Mouse (Mus musculus) MEL (cell line): Measurements from ENCODE around the gene Deaf1.

Source experiments
- CTCF ChIP-seq, 3 experiments: IDR thresholded peaks in 2 of 3; conservative IDR thresholded peaks in 1 of 3; 2 replicates each; pipeline ENCODE4 v1.5.1; 2011 to 2012; ENCODE audit warnings: low read length in 3 of 3, low read depth in 2 of 3, mild to moderate bottlenecking in 2 of 3, improper control_type of control experiment in 1 of 3, inconsistent platforms in 1 of 3, mixed read lengths in 1 of 3, moderate library complexity in 1 of 3; ENCODE audit not compliant: control insufficient read depth in 1 of 3, insufficient read depth in 1 of 3, poor library complexity in 1 of 3, severe bottlenecking in 1 of 3
- EP300 ChIP-seq, 2 experiments: IDR thresholded peaks; 2 replicates each; pipeline ENCODE4 v1.6.1; 2011; ENCODE audit warnings: improper control_type of control experiment in 2 of 2, low read length in 2 of 2, low read depth in 1 of 2, mild to moderate bottlenecking in 1 of 2
- GATA1 ChIP-seq: IDR thresholded peaks from 2 replicates; pipeline ENCODE4 v1.6.1; 2011; ENCODE audit warnings: low read depth, low read length, improper control_type of control experiment
- POLR2A ChIP-seq, 2 experiments: IDR thresholded peaks; 2 replicates each; pipeline ENCODE4 v1.6.1; 2011 to 2012; ENCODE audit warnings: low read length in 2 of 2, mild to moderate bottlenecking in 2 of 2, control low read depth in 1 of 2, improper control_type of control experiment in 1 of 2, low read depth in 1 of 2, moderate library complexity in 1 of 2; ENCODE audit not compliant: control insufficient read depth in 1 of 2, insufficient read depth in 1 of 2, poor library complexity in 1 of 2
- POLR2AphosphoS2 ChIP-seq: IDR thresholded peaks from 2 replicates; pipeline ENCODE4 v1.6.1; 2011; ENCODE audit warnings: low read length, improper control_type of control experiment
- RAD21 ChIP-seq: IDR thresholded peaks from 2 replicates; pipeline ENCODE4 v1.6.1; 2011; ENCODE audit warnings: mild to moderate bottlenecking, low read depth, low read length, improper control_type of control experiment
- ZKSCAN1 ChIP-seq: IDR thresholded peaks from 2 replicates; pipeline ENCODE4 v1.6.1; 2012; ENCODE audit warnings: low read depth, mild to moderate bottlenecking, inconsistent platforms, low read length, improper control_type of control experiment, moderate library complexity

- TF ChIP-seq CTCF (IDR thresholded peaks at IDR 0.05 in 2 of 3, conservative IDR thresholded peaks at IDR 0.05 in 1 of 3; ENCODE audit: control insufficient read depth in 1 of 3, insufficient read depth in 1 of 3, low read depth in 2 of 3, low read length in 3 of 3, poor library complexity in 1 of 3, severe bottlenecking in 1 of 3) (peak; percentile 67 to 90 (median 90)), RAD21 (peak; percentile 92), POLR2A (IDR thresholded peaks at IDR 0.05; ENCODE audit: control insufficient read depth in 1 of 2, insufficient read depth in 1 of 2, low read depth in 1 of 2, low read length in 2 of 2, poor library complexity in 1 of 2) (no peak), ZKSCAN1 (no peak), POLR2AphosphoS2 (no peak), GATA1 (no peak), EP300 (IDR thresholded peaks at IDR 0.05; ENCODE audit: low read depth in 1 of 2, low read length in 2 of 2) (no peak)
These were observed 35.7 kb upstream of the Deaf1 start for GRCm38 (mm10) chr7:141363106-141363751.
